Mouse (Mus musculus): ENCODE measurements around the gene Rhbdl3.
A peak's percentile ranks its signal among the peaks of the same experiment; 100 is the strongest.

- TF ChIP-seq POLR2A (IDR thresholded peaks at IDR 0.05; ENCODE audit: insufficient read depth, low read depth, low read length) = no peak
- no peak for TF ChIP-seq CTCF (IDR thresholded peaks at IDR 0.05)
- TF ChIP-seq EP300 (IDR thresholded peaks at IDR 0.05; ENCODE audit: insufficient read depth, low read depth, low read length) = peak; percentile 29; the same call in 1 of the 2 replicates
These were observed 16.1 kb upstream of the Rhbdl3 start for GRCm38 (mm10) chr11:80284641-80285040.
